Mouse (Mus musculus): ENCODE measurements around the gene Neurl1a.

DNA sequence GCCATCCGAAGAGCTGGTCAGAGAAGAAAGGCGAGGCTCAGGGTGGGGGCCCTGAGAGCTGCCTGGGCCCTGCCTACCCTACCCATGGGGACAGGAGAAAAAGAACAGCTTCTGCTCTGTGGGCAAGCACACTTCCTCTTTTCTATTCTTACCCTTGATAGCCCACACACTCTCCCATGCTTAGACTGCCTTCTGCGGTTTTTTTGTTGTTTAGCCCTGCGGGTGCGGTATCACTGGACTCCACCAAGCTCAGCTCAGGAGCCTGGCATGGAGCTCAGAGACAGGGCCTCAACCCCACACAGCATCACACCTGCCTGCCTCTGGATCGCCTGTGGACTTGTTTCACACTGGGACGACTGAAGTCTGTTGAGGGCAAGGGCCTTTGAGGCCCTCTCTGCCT, 45.5 kb upstream of the Neurl1a start:
- TF ChIP-seq CTCF (IDR thresholded peaks at IDR 0.05; ENCODE audit: low read depth) (no peak), EP300 (IDR thresholded peaks at IDR 0.05; ENCODE audit: low read depth) (no peak)
